Mouse (Mus musculus) regulatory T cell (primary cell): ENCODE data around the gene Plxna4.

Experiments used
- in situ Hi-C: fragments of 300-600 bp; cut with MboI, MseI; formaldehyde crosslinking; loops from one replicate; pipeline ENCODE4 v1.15.1; 2025; ENCODE audit warnings: high pct_unique_total_duplicates

Gene Plxna4

DNA sequence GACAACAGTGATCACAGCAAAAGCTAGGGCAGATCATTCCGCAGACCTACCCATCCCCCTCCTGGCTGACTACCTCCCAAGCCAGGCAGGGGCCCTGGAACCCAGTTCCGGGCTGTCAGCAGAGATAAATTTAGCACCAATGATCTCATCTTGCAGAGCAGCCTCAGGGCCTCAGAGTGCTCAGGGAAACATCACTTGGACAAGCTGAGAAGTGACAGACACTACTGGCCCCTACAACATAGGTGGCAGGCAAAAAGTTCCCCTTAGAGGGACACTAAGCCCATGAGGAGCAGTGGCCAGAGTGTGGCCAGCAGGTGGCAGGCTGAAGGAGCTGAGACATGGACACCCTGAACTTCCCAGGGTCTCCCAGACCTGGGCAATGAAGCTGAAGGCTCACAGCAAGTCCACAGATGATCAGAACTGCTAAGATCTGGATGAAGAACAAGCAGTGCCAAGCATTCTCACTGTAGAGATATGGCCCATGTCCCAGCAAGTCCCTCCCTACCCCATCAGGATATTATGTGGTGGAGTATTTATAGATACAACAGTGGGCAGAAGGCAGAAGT is 108.7 kb downstream of the Plxna4 start:
- in situ Hi-C loops, result no loop called here

- in situ Hi-C loops, result no loop called here
These were observed 112.0 kb downstream of the Plxna4 start for GRCm38 (mm10) chr6:32475958-32476357.

DNA sequence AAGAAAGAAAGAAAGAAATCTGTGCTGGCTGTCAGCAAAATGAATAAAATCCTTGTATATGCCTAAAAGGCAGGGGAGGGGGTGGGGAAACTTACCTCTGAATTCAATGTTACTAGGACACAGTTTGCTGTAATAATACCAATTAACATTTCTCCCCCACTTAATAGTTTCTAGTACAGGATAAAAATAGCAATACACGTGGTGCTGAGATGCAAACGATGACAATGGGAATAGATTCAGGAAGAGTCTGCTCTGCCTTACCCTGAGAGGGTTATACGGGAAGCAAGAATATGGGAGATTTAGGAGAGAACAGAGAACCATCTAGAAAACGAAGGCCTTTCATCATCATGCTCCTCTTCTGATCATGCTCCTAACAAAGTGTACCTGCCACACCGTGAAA is 115.9 kb downstream of the Plxna4 start:
- in situ Hi-C loops, result no loop called here

GRCm38 (mm10) chr6:32471639-32472038 is 116.4 kb downstream of the Plxna4 start:
- in situ Hi-C loops, result no loop called here

DNA sequence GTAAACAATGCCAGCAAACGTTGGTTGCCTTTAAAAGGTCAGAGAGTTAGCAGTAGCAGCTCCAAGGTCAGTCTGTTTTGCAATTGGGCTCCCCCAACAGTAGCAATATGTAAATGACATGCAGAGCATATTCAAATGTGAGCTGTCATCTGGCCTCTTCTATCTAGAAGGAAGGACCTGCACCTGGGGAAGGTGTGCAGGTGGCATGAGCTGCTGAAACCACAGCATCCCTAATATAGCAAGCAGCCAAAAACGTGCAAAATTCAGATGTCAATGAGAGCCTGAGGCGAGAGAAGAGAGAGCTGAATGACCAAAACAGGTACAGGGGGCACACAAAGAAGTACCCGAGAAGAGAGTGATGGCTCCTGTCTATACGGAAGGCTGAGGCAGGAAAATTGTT is 118.8 kb downstream of the Plxna4 start:
- in situ Hi-C loops, result no loop called here

DNA sequence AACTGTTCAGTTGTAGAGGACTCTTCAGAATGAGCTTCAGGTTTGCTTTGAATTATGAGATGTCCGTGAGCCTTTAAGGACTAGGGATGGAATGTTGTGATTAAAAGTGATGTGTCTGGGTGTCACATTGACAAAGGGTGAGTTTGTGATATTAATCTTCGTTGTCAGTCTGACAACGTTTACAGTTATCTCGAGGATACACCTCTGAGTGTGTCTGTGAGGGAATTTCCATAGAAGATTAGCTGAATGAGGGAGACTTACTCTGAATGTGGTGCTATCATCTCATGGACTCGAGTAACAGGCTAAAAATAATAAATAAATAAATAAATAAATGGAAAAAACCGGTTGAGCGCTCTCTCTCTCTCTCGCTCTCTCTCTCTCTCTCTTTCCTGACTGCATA is 122.9 kb downstream of the Plxna4 start:
- in situ Hi-C loops, result no loop called here

- in situ Hi-C loops, result no loop called here
These were observed 123.4 kb downstream of the Plxna4 start for GRCm38 (mm10) chr6:32464637-32465036.

DNA sequence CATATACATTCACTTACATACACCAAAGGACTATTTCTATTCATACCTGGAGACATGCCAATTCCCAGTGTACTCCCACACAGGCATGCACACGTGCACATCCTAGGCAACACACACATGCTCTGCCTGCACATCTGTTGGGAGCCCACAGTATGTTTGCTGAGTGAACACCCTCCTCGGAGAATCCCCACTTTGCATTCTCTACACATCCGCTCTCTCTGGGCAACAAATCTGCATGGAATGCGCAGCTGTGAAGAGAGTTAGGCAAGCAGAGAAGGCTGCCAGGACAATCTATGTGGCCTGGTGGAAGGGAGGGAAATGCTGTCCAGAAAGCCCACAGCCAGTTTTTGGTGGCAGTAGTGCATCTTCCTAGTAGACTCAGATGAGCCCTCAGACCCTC is 123.9 kb downstream of the Plxna4 start:
- in situ Hi-C loops, result no loop called here

- in situ Hi-C loops, result no loop called here
These were observed 127.6 kb downstream of the Plxna4 start for GRCm38 (mm10) chr6:32460400-32460799.

DNA sequence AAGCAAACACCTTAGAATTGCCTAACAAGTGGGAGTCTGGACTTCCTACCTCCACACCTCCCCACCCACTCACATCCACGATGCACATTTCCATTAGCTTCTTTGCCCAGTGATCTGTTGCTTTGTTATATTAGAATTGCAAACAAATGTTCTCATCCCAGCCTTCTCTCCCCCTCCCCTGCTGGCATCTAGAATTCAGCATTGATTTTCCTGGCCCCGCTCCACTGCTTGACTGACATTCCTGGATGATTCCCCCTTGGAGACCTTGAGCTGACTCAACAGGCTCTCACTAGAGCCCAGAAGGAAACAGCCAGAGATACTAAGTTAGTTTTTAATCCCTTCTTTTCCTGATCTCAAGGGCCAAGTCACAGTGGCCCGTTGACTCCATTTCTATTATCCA is 131.4 kb downstream of the Plxna4 start:
- in situ Hi-C loops, result no loop called here

- in situ Hi-C loops, result no loop called here
These were observed 136.1 kb downstream of the Plxna4 start for GRCm38 (mm10) chr6:32451851-32452250.

DNA sequence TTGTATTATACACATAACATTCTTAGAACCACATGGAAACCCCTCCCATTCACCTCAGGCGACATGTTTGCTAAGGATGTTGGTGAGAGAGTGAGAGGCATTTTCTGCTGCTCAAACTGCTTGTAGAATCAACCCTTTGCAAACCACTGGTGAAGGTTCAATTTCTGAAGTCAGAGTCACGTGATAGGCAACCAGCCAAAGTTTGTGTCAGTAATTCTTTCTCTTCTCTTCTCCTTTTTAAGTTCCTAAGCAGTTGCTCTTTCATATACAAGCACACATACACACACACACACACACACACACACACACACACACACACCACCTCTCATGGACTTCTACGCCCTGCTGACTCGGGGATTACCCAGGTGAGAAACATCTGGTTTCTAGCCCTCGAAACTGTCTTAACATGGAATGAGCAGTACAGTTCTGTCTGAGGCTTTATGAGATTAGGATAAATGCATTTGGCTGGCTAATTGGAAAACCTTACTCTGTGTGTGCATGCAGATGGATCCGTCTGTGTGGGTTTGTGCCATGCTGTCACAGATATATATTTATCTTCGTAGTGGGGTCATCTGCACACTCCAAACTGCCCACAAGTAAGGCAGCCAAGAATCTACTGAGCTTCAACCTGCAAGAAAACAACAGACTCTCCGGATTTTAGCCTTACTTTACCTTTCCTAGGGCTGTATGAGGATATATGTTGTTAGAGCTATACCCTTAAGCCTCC is 138.6 kb downstream of the Plxna4 start:
- in situ Hi-C loops, result no loop called here

DNA sequence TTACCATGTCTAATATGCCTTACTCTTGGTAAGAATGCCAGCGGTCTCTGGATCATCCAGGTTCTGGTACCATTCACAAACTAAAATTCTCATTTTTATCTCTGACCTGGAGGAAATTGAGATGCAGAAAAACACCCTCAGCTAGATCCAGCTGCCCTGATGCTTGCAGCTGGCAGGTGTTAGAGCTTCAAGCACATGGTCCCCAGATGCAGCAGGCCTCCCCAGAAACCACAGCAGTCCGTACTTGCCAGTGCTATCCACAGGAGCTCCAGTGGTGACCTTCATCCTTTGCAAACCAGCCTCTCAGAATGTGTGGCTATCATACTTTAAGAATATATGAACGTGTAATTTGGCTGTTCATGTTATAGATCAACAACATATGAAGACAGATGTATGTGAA is 139.2 kb downstream of the Plxna4 start:
- in situ Hi-C loops, result no loop called here

DNA sequence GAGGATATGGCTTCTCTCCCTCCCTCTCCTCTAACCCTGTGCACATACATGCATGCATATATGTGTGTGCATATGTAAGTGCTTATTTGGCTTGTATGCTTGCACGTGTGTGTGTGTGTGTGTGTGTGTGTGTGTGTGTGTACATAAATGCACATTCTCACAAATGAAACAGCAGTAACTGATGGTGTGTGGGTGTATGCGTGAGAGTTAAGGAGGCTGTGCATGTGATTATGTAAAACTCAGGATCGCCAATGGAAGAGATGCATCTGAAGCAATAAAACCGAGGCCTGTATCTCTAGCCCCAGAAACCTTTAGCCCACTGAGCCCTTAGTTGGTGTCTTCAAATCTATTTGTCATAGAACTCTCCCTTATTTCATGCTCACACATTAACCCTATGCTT is 141.7 kb downstream of the Plxna4 start:
- in situ Hi-C loops, result no loop called here

GRCm38 (mm10) chr6:32445246-32445645 is 142.7 kb downstream of the Plxna4 start:
- in situ Hi-C loops, result no loop called here

DNA sequence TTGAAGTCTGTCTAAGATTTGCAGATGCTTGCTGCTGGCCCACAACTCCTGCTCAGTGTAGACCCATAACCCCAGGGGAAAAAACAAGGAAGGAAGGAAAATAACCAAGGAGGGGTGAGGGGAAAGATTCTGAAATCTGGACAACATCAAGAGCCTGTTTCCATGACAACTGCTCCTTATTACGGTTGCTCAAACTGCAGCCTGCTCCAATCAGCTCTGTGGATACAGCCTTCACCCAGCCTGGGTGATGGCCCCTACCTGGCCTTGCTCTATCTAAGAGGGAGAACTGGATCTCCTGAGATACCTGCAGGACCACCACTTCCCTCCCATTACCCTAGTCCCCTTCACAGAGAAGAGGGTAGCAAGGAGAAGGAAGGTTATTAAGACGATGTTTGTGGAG is 143.6 kb downstream of the Plxna4 start:
- in situ Hi-C loops, result no loop called here

- in situ Hi-C loops, result no loop called here
These were observed 144.3 kb downstream of the Plxna4 start for GRCm38 (mm10) chr6:32443679-32444078.

DNA sequence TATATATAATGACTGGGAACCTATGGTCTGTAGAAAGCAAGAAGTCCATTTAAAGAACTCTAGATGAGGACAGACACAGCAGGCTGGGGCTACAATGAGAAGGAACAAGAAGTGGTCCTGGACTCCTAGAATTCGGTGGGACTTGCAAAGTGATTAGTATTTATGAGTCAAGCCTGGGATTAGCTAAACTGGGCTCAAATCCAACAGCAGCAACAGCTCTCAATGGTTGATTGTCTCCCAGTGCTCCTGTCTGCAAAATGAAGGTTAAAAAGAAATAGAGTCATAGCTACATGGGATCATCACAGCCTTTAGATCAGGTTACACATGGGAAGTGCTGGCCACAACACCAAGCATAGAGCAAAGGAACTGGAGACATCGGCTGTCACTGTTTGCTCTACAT is 148.6 kb downstream of the Plxna4 start:
- in situ Hi-C loops, result no loop called here

DNA sequence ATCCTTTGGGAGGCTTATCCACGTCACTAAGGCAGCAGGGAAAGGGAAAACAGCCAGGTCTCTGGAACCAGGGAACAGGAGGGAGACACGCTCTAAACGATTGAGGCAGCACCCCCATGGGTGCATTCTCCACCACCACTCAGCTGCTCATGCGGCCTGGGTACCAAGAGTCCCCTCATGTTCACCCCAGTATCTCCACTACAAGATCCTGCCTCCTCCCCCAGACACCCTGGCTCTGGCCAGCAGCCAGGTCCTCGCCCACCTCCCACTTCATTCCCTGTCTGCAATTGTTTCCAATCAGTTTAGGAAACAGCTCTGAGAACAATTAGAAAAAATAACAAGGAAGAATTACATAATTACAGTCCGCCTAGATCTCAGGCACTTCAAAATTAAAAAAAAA is 150.8 kb downstream of the Plxna4 start:
- in situ Hi-C loops, result no loop called here

DNA sequence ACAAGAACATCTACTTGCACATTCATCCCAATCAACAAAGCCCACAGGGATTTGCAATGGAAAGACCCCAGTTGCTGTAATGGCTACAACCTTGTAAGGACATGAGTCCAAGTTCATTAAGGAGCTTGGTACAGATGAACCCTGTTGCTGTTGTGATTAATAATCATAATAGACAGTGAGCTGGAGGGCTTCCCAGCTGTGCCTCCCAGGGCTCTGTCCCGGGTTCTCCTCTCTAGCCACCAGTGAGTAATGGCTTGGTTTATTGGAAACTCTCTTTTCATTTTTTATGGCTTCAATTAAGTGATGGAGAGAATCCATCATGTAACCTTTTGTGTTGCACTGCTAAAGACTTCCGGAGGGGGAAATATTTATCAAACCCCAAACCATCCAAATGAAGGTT is 164.9 kb downstream of the Plxna4 start:
- in situ Hi-C loops, result no loop called here

- in situ Hi-C loops, result no loop called here
These were observed 167.4 kb downstream of the Plxna4 start for GRCm38 (mm10) chr6:32420610-32421009.

- in situ Hi-C loops, result no loop called here
These were observed 170.6 kb downstream of the Plxna4 start for GRCm38 (mm10) chr6:32417351-32417750.

- in situ Hi-C loops, result no loop called here
These were observed 176.7 kb downstream of the Plxna4 start for GRCm38 (mm10) chr6:32411325-32411724.

GRCm38 (mm10) chr6:32409625-32410024 is 178.4 kb downstream of the Plxna4 start:
- in situ Hi-C loops, result no loop called here
